Comparison of ENCODE assay signal across 15 mouse cellular contexts in genomic region chr10:37880841-37881240, GRCm38 (mm10).
"Had no signal": no experiment of that assay in that cellular context is flagged by ENCODE, and none has a peak within 500 bp of the region (broad histone marks: within the 10 kb centered on the region; RNA-seq: fewer than 3 reads in every experiment).

No protein-coding gene starts in this region.

- H3K27me3 ChIP-seq: limb, embryonic 15.5 days; liver, embryonic 12.5 days; neural tube, embryonic 12.5 days had no signal

- H3K4me1 ChIP-seq: limb, embryonic 15.5 days; liver, embryonic 12.5 days; midbrain, embryonic 10.5 days; neural tube, embryonic 12.5 days had no signal

- H3K27ac ChIP-seq: left cerebral cortex, adult 2 months; limb, embryonic 15.5 days; liver, embryonic 12.5 days; midbrain, embryonic 10.5 days; neural tube, embryonic 12.5 days had no signal

- H3K4me3 ChIP-seq: left cerebral cortex, adult 2 months; limb, embryonic 15.5 days; liver, embryonic 12.5 days; midbrain, embryonic 10.5 days; myocyte; neural tube, embryonic 12.5 days had no signal

- DNase-seq: kidney, adult 11 months; kidney, adult 9 months; kidney, postnatal 10 days; kidney, postnatal 4 days; lung, embryonic 14.5 days; lung, postnatal 10 days; lung, postnatal 4 days; midbrain, embryonic 14.5 days; thymus, postnatal 14 days had no signal
